Mouse (Mus musculus) subcutaneous adipose tissue, adult 2 months (tissue): ENCODE measurements around the gene Rpf2. TPM values are rescaled to one million over a fixed set of nuclear protein-coding genes. Genes with fewer than 3 reads are reported as not detected.

ENCODE experiments used
- polyA plus RNA-seq: library from polyadenylated mRNA; depleted of rRNA; stranded (reverse); fragments of >200 nt; gene quantifications from 2 replicates; pipeline ENCODE4 v1.2.3, GENCODE M21; 2012; ENCODE audit warnings: low replicate concordance; rRNA removed

Gene Rpf2
- 3.8 and 5.6 TPM in 2 replicates for polyA plus RNA-seq

GRCm38 (mm10) chr10:40246374-40247165, at the start of gene Rpf2:
TSS of gene Rpf2 (minus strand) at chr10:40247036.

DNA sequence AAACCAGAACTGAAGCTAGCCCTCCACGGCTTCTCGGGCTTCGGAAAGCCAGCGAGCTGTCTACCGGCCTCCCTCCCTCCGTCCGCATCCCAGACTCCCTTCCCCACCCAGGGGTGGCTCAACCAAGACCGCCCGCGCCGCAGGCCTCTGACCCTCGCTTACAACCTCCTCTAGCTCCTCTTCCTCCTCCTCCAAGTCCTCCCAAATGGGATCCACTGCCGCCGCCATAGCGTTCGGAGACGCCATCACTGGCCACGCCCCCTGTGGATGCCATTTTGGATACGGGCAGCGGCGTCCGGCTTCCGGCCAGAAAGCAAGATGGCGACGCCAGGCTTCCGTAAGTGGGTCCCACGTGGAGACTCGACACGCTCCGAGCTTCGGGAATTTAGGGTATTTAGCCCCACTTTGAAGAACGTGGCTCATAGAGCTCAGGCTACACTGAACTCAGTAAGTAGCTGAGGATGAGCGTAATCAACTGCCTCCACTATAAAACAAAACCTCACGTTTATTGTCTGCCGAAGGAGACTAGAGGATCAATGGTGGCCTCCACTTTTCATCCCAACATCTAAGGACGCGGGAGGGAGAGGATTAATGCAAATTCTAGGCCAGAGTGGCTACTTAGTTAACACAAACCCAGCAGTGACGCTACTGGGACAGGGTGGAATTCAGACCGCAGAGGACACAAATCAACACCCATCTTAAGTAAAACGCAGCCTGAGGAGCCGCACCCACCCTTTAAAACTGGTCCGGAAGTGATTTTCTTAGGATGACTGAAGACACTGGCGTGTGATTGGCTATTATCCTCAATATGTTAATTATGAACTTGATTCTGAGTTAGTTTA, 10.8 kb upstream of the Rpf2 start, which contains the start of gene Gtf3c6:
Gtf3c6 (minus strand) TSS at position 695 of the 842 bp plus-strand sequence.

Other genes with a start within 250 kb of the Rpf2 start
- gene Mfsd4b1, start 221.8 kb downstream of the Rpf2 start, polyA plus RNA-seq: 0.73 and 1.8 TPM in 2 replicates
- 19.6 and 30.2 TPM in 2 replicates for gene Slc16a10, start 104.8 kb downstream of the Rpf2 start, polyA plus RNA-seq
- 10.3 and 11.4 TPM in 2 replicates for gene Gtf3c6, start 11.1 kb upstream of the Rpf2 start, polyA plus RNA-seq
- 9.4 and 21.1 TPM in 2 replicates for gene Amd1, start 55.1 kb upstream of the Rpf2 start, polyA plus RNA-seq
- 6.7 and 9.7 TPM in 2 replicates for gene Cdk19, start 92.5 kb upstream of the Rpf2 start, polyA plus RNA-seq